Mouse (Mus musculus): Measurements from ENCODE around the gene Mgll. TPM values are rescaled to one million over a fixed set of nuclear protein-coding genes. Genes with fewer than 3 reads are reported as not detected.
A peak's percentile ranks its signal among the peaks of the same experiment; 100 is the strongest.

The Mgll gene
- polyA plus RNA-seq, 1 experiment from 2014 or later = 55.0 TPM

DNA sequence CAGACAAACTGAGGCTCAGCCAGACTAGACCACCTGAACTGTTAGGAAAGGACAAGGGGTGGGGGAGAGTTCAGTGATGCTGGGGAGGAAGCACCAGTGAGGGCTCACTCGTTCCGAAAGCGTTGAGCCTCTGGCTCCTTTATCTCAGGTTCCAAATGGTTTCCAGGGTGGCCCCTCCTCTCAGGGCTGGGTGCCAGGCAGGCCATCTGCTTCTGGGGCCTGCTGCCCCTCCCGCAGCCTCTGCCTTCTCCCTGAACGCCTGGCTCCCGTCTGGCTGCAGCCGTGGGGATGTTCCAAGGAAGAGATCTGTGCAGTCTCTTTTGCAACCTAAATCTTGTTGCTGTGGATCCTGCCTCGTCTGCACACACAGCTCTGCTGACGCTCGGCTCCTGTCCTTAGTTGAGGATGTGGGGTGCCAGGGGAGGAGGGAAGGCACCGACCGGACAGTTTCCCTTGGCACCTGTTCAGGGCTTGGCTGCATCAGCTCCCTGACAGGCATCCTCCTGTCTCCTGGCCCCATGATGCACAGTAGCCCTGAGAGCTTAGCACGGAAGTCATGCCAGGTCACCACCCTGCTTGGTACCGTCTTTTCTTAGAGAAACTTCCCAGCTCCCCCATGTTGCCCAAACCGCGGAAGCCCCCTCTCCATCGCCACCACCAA lies 35.7 kb downstream of the Mgll start:
- Histone ChIP-seq H3K4me2 (ENCODE audit: low read length) (no peak overlapping the region), H3K27ac (ENCODE audit: low read length) (no peak overlapping the region), H3K36me3 (ENCODE audit: control insufficient read depth, insufficient read depth, low read length) (no peaks in the 10 kb centered on the region), H3K9me3 (replicated peaks; ENCODE audit: control insufficient read depth, low read length, poor library complexity, severe bottlenecking) (no peaks in the 10 kb centered on the region), H3K9ac (ENCODE audit: low read depth, low read length) (no peak overlapping the region), H3K4me3 (ENCODE audit: low read depth, low read length) (no peak overlapping the region), H3K4me1 (ENCODE audit: control insufficient read depth, insufficient read depth, low read length) (no peaks in the 10 kb centered on the region; the same call in 1 of the 2 replicates), H3K27me3 (ENCODE audit: control insufficient read depth, insufficient read depth, low read depth, low read length) (no peaks in the 10 kb centered on the region)
- ATAC-seq = 0 out of 2 replicates have a peak, but pooled peaks have one; percentile 33
- 52% methylated on average over 17 of the region's 17 CpGs for WGBS

- no peak overlapping the region for H3K9ac ChIP-seq (ENCODE audit: low read depth, low read length)
- 70% methylated on average over 17 of the region's 17 CpGs for WGBS
These were observed 36.9 kb downstream of the Mgll start for GRCm38 (mm10) chr6:88760935-88761635.

DNA sequence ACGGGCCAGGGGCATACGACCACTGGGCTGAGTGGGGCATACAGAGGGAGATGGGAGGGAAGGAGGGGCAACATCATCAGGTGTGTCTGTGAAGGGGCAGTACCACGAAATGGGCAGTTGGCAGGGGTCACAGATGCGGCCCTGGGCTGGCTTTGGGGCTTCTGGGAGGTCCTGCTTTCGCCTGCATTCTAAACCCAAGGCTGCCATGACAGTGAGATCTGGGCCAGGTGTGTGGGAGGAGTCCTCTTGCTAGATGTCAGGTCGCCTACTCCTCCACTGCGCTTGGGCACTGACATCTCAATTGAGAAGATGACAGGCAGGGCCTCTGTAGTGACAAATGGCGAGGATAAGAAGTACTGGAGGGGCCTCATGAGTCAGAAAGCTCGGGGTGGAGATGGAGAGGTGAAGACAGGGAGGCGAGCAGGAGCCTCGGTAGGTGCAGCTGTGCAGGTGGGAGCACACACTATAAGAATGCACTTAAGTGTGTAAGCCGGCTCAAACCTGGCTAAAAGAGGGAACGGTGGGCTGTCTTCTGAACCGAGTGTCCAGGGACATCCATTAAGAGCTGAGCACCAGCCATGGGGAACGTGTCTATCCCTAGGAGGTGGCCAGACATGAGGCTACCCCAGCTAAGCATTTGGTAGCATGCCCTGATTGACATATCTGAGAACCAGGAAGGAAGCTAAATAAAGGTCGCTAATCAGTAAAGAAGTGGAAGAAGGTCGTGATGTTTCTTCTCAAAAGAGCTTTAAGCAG lies 37.6 kb downstream of the Mgll start:
- Histone ChIP-seq H3K4me1 (ENCODE audit: control insufficient read depth, insufficient read depth, low read length) (peaks cover 7% of the 10 kb centered on the region; the same call in 1 of the 2 replicates), H3K27me3 (ENCODE audit: control insufficient read depth, insufficient read depth, low read depth, low read length) (no peaks in the 10 kb centered on the region), H3K9me3 (replicated peaks; ENCODE audit: control insufficient read depth, low read length, poor library complexity, severe bottlenecking) (no peaks in the 10 kb centered on the region), H3K4me3 (ENCODE audit: low read depth, low read length) (no peak overlapping the region), H3K9ac (ENCODE audit: low read depth, low read length) (0 out of 2 replicates have a peak overlapping the region, but pooled peaks have one; percentile 4), H3K36me3 (ENCODE audit: control insufficient read depth, insufficient read depth, low read length) (no peaks in the 10 kb centered on the region), H3K4me2 (ENCODE audit: low read length) (no peak overlapping the region), H3K27ac (ENCODE audit: low read length) (no peak overlapping the region)
- ATAC-seq = no peak
- 77% methylated on average over 17 of the region's 17 CpGs for WGBS

More at GRCm38 (mm10) chr6:88760935-88761635, 36.9 kb downstream of the Mgll start:
- ATAC-seq = no peak
- no peak overlapping the region for H3K4me2 ChIP-seq (ENCODE audit: low read length)
- no peaks in the 10 kb centered on the region for H3K36me3 ChIP-seq (ENCODE audit: control insufficient read depth, insufficient read depth, low read length)
- H3K9me3 ChIP-seq (replicated peaks; ENCODE audit: control insufficient read depth, low read length, poor library complexity, severe bottlenecking) = no peaks in the 10 kb centered on the region
- no peak overlapping the region for H3K4me3 ChIP-seq (ENCODE audit: low read depth, low read length)
- no peak overlapping the region for H3K27ac ChIP-seq (ENCODE audit: low read length)
- H3K4me1 ChIP-seq (ENCODE audit: control insufficient read depth, insufficient read depth, low read length) = peaks cover 5% of the 10 kb centered on the region; the same call in 1 of the 2 replicates
- no peaks in the 10 kb centered on the region for H3K27me3 ChIP-seq (ENCODE audit: control insufficient read depth, insufficient read depth, low read depth, low read length)

DNA sequence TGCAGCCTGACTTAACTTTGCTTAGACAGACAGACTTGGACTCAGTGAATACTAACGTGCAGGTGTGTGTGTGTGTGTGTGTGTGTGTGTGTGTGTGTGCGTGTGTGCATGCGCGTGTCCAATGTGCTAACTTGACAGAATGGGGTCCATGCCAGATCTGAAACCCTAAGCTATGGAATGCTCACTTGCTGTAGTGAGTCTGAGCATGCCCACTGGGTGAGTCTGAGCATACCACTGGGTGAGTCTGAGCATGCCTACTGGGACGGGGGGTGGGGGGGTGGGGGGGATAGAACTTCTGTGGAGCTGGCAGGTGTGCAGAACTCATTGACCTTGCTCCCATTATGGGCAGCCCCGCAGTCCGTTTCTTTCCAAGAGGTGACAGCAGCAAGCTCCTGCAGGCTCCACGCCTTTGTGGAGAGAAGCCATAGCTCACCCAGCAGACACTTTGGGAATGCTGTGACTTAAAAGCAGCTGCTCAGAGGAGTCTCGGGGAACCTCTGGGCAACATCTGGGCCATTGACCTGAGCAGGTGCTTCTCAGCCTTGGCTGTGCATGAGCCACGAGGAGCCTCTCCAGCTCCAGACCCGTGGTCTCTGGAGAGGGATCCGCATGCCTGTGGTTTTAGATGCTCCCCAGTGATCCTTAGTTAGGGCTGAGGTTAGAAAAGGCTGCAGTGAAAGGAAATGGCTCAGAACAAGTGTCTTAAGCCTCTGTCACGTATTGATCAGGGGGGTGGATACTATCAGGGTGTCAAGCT lies 38.4 kb downstream of the Mgll start:
- Histone ChIP-seq H3K36me3 (ENCODE audit: control insufficient read depth, insufficient read depth, low read length) (no peaks in the 10 kb centered on the region), H3K9ac (ENCODE audit: low read depth, low read length) (no peak overlapping the region), H3K9me3 (replicated peaks; ENCODE audit: control insufficient read depth, low read length, poor library complexity, severe bottlenecking) (no peaks in the 10 kb centered on the region), H3K4me2 (ENCODE audit: low read length) (no peak overlapping the region), H3K4me3 (ENCODE audit: low read depth, low read length) (no peak overlapping the region), H3K27ac (ENCODE audit: low read length) (no peak overlapping the region), H3K27me3 (ENCODE audit: control insufficient read depth, insufficient read depth, low read depth, low read length) (no peaks in the 10 kb centered on the region), H3K4me1 (ENCODE audit: control insufficient read depth, insufficient read depth, low read length) (peaks cover 10% of the 10 kb centered on the region; the same call in 1 of the 2 replicates)
- no peak for ATAC-seq
- WGBS = 76% methylated on average over 13 of the region's 13 CpGs

- Histone ChIP-seq H3K4me1 (ENCODE audit: control insufficient read depth, insufficient read depth, low read length) (peaks cover 10% of the 10 kb centered on the region; the same call in 1 of the 2 replicates), H3K27me3 (ENCODE audit: control insufficient read depth, insufficient read depth, low read depth, low read length) (no peaks in the 10 kb centered on the region), H3K9ac (ENCODE audit: low read depth, low read length) (no peak overlapping the region), H3K4me3 (ENCODE audit: low read depth, low read length) (no peak overlapping the region), H3K27ac (ENCODE audit: low read length) (no peak overlapping the region), H3K36me3 (ENCODE audit: control insufficient read depth, insufficient read depth, low read length) (no peaks in the 10 kb centered on the region), H3K4me2 (ENCODE audit: low read length) (no peak overlapping the region), H3K9me3 (replicated peaks; ENCODE audit: control insufficient read depth, low read length, poor library complexity, severe bottlenecking) (no peaks in the 10 kb centered on the region)
- WGBS = 75% methylated on average over 3 of the region's 3 CpGs
- ATAC-seq = no peak
These were observed 39.4 kb downstream of the Mgll start for GRCm38 (mm10) chr6:88763518-88764077.

DNA sequence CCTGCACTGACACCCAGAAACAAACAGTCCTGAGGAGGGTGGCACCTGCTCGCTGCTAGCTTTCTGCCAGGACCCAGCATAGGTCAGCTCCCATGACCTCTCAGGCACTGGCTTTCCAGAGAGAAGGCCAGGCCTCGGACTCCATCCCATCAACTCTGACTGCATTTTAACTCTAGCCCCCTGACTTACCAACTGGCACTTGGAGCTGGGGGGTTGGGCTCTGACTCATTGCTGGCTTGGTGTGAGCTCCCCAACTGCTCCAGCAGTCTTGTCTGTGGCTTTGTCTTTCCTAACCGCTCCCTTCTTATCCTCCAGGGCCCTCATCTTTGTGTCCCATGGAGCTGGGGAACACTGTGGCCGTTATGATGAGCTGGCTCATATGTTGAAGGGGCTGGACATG lies 40.1 kb downstream of the Mgll start:
- Histone ChIP-seq H3K9me3 (replicated peaks; ENCODE audit: control insufficient read depth, low read length, poor library complexity, severe bottlenecking) (no peaks in the 10 kb centered on the region), H3K4me3 (ENCODE audit: low read depth, low read length) (no peak overlapping the region), H3K27ac (ENCODE audit: low read length) (no peak overlapping the region), H3K36me3 (ENCODE audit: control insufficient read depth, insufficient read depth, low read length) (no peaks in the 10 kb centered on the region), H3K4me1 (ENCODE audit: control insufficient read depth, insufficient read depth, low read length) (peaks cover 10% of the 10 kb centered on the region; the same call in 1 of the 2 replicates), H3K27me3 (ENCODE audit: control insufficient read depth, insufficient read depth, low read depth, low read length) (no peaks in the 10 kb centered on the region), H3K4me2 (ENCODE audit: low read length) (no peak overlapping the region), H3K9ac (ENCODE audit: low read depth, low read length) (no peak overlapping the region)
- no peak for ATAC-seq
- 72% methylated on average over 4 of the region's 4 CpGs for WGBS

DNA sequence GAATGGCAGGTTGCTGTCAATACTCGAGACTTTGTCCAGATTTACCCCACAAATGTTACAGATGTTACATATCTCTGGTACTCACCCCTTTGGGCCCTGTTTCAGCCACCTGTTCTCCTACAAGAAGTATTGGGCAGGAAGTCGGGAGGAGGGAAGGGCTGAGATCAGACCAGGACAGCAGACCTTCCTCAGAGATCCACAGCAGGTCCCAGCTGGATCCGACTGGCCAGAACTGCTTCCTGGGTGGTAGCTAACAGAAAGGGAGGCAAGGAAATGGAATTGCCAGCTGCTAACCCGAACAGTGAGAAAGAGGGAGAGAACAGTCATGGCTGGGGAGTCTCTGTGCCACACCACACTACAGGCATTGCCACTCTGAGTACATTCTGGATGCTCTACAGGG lies 43.5 kb downstream of the Mgll start:
- H3K4me2 ChIP-seq (ENCODE audit: low read length) = no peak overlapping the region
- no peak overlapping the region for H3K27ac ChIP-seq (ENCODE audit: low read length)
- H3K4me3 ChIP-seq (ENCODE audit: low read depth, low read length) = no peak overlapping the region
- no peak for ATAC-seq
- no peak overlapping the region for H3K9ac ChIP-seq (ENCODE audit: low read depth, low read length)
- H3K4me1 ChIP-seq (ENCODE audit: control insufficient read depth, insufficient read depth, low read length) = peaks cover 10% of the 10 kb centered on the region; the same call in 1 of the 2 replicates
- no peaks in the 10 kb centered on the region for H3K9me3 ChIP-seq (replicated peaks; ENCODE audit: control insufficient read depth, low read length, poor library complexity, severe bottlenecking)
- 69% methylated on average over 4 of the region's 4 CpGs for WGBS
- H3K36me3 ChIP-seq (ENCODE audit: control insufficient read depth, insufficient read depth, low read length) = no peaks in the 10 kb centered on the region
- no peaks in the 10 kb centered on the region for H3K27me3 ChIP-seq (ENCODE audit: control insufficient read depth, insufficient read depth, low read depth, low read length)

GRCm38 (mm10) chr6:88769723-88770122 lies 45.5 kb downstream of the Mgll start:
- H3K4me1 ChIP-seq (ENCODE audit: control insufficient read depth, insufficient read depth, low read length) = peaks cover 10% of the 10 kb centered on the region; the same call in 1 of the 2 replicates
- ATAC-seq = no peak
- no peak overlapping the region for H3K4me3 ChIP-seq (ENCODE audit: low read depth, low read length)
- H3K9me3 ChIP-seq (replicated peaks; ENCODE audit: control insufficient read depth, low read length, poor library complexity, severe bottlenecking) = no peaks in the 10 kb centered on the region
- H3K4me2 ChIP-seq (ENCODE audit: low read length) = no peak overlapping the region
- no peak overlapping the region for H3K27ac ChIP-seq (ENCODE audit: low read length)
- H3K36me3 ChIP-seq (ENCODE audit: control insufficient read depth, insufficient read depth, low read length) = no peaks in the 10 kb centered on the region
- H3K9ac ChIP-seq (ENCODE audit: low read depth, low read length) = no peak overlapping the region
- 87% methylated on average over 6 of the region's 6 CpGs for WGBS
- H3K27me3 ChIP-seq (ENCODE audit: control insufficient read depth, insufficient read depth, low read depth, low read length) = no peaks in the 10 kb centered on the region

Data from midbrain, embryonic 16.5 days (tissue).